Mouse (Mus musculus) kidney, embryonic 16.5 days (tissue): ENCODE measurements at regions not wholly inside any gene's neighbourhood (a gene's known extent, or its start where the extent isn't known, plus 50 kb on each side); places are given as distances from the start of the nearest gene placed in this dataset.

ENCODE experiments used
- ATAC-seq: fragments of 200-750 bp; cut with Nextera tagmentation; 2 replicates; pipeline ENCODE4 v1.8.0; 2017; ENCODE audit warnings: moderate TSS enrichment; ENCODE audit not compliant: low FRiP score, low TSS enrichment
- H3K27ac ChIP-seq: fragments of 300-500 bp; sonication (generic); 2 replicates; pipeline ENCODE4 v1.5.1; 2014; ENCODE audit warnings: low read length
- H3K27me3 ChIP-seq: fragments of 300-500 bp; sonication (generic); 2 replicates; pipeline ENCODE4 v1.6.1; 2014; ENCODE audit warnings: low read length, control low read depth, mixed read lengths; ENCODE audit not compliant: insufficient read depth
- H3K36me3 ChIP-seq: fragments of 300-500 bp; sonication (generic); 2 replicates; pipeline ENCODE4 v1.6.1; 2014; ENCODE audit warnings: low read length, control low read depth, mixed read lengths; ENCODE audit not compliant: insufficient read depth
- H3K4me1 ChIP-seq: fragments of 300-500 bp; sonication (generic); 2 replicates; pipeline ENCODE4 v1.6.1; 2014; ENCODE audit warnings: low read length, control low read depth, mixed read lengths; ENCODE audit not compliant: insufficient read depth
- H3K4me2 ChIP-seq: fragments of 300-500 bp; sonication (generic); replicated peaks from 2 replicates; pipeline ENCODE4 v1.6.1; 2014; ENCODE audit warnings: low read depth, low read length
- H3K4me3 ChIP-seq: fragments of 300-500 bp; sonication (generic); 2 replicates; pipeline ENCODE4 v1.5.1; 2014; ENCODE audit warnings: mild to moderate bottlenecking, low read length
- H3K9ac ChIP-seq: fragments of 300-500 bp; sonication (generic); replicated peaks from 2 replicates; pipeline ENCODE4 v1.6.1; 2014; ENCODE audit warnings: low read length
- H3K9me3 ChIP-seq: fragments of 300-500 bp; sonication (generic); 2 replicates; pipeline ENCODE4 v1.6.1; 2016; ENCODE audit warnings: low read length, control low read depth
- WGBS: fragments of 180-500 bp; shearing (Covaris S2); extraction: QIAGEN DNeasy Blood & Tissue Kit; methylation state at CpG from one replicate; pipeline ENCODE4 v1.1.7; 2014; 5-methylcytosine and 5-hydroxymethylcytosine counted together

DNA sequence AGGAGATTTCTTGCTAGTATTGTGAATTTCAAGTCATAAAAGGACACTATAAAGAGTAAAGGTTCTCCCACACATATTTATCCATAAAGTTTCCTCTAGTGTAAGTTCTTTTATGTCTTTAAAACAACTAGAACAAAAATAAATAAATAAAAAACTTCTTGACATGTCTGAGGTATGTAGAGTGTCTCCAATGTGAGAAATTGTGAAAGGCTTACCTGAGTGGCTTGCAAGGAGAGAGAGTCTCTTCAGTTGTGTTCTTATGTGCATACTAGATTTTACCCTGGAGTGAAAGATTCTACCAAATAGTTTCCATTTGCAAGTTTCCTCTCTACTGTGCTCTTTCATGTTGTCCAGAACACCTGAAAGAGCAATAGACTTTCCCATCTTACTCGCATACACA, 276.8 kb downstream of the Ankrd50 start:
- Histone ChIP-seq H3K36me3 (no peaks in the 10 kb centered on the region), H3K4me1 (no peaks in the 10 kb centered on the region), H3K4me3 (no peak overlapping the region), H3K9me3 (no peaks in the 10 kb centered on the region), H3K27me3 (no peaks in the 10 kb centered on the region), H3K4me2 (no peak overlapping the region), H3K9ac (no peak overlapping the region), H3K27ac (no peak overlapping the region)
- 90% methylated on average over 1 of the region's 1 CpGs for WGBS
- ATAC-seq: no peak

DNA sequence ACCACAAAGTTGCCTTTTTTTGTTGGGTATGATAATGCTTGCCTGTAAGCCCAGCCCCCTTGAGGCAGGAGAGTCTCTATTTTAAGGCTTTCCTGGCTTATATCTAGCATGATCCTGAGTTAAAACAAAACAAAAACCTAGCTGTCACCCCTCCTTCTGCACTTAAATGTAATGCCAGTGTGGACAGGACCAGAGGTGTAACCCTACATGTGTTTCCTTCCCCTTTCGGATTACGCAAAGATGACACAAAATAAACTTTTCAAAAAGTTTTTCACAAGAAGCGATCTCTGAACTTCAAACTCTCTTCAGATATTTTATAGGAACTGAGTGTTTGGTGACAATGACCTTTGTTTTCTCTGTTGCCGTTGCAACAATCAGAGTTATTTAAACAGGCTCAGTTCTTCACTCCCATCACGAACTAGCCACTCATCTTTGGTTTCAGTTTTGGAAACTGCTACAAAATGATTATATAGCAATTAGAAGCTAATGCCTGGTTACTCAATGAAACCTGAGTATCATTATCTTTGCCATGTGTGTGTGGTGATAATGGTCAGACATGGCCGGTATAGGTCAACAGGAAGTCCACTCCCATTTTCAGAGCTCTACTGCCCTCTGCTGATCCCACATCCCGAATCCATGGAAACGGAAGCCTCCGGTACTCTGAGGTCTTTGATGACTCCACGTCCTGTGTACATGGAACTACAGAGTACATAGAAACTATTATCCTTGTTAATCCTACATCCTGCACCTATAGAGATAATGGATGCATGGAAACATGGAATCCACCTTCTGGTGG, 282.6 kb downstream of the Ankrd50 start:
- no peaks in the 10 kb centered on the region for H3K36me3 ChIP-seq
- no peak overlapping the region for H3K27ac ChIP-seq
- H3K27me3 ChIP-seq: no peaks in the 10 kb centered on the region
- H3K4me2 ChIP-seq: no peak overlapping the region
- H3K4me1 ChIP-seq: no peaks in the 10 kb centered on the region
- ATAC-seq: peak; percentile 31; the same call in 1 of the 2 replicates
- WGBS: 51% methylated on average over 10 of the region's 10 CpGs
- no peak overlapping the region for H3K9ac ChIP-seq
- H3K4me3 ChIP-seq: no peak overlapping the region
- H3K9me3 ChIP-seq: no peaks in the 10 kb centered on the region

DNA sequence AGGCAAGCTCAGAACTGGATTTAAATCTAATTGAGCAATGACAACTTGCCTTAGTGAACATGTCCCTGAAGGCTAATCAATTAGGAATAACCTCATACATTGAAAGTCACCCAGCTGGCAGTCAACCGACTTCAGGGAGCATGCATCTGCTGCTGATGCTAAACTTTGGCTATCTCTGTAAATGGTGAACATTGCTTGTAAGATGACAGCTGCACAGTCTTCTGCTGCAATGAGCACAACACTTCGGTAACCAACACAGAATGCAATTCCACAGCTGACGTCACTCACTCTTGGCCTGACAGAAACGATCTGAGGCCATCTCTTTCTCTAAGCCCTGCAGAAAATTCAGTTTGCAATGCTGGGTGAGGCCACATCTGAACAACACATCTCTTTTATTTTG, 290.6 kb downstream of the Ankrd50 start:
- H3K27me3 ChIP-seq: no peaks in the 10 kb centered on the region
- H3K36me3 ChIP-seq: no peaks in the 10 kb centered on the region
- H3K4me3 ChIP-seq: no peak overlapping the region
- ATAC-seq: no peak
- no peaks in the 10 kb centered on the region for H3K9me3 ChIP-seq
- 70% methylated on average over 4 of the region's 4 CpGs for WGBS
- no peak overlapping the region for H3K27ac ChIP-seq
- no peak overlapping the region for H3K4me2 ChIP-seq
- H3K9ac ChIP-seq: no peak overlapping the region
- H3K4me1 ChIP-seq: no peaks in the 10 kb centered on the region

DNA sequence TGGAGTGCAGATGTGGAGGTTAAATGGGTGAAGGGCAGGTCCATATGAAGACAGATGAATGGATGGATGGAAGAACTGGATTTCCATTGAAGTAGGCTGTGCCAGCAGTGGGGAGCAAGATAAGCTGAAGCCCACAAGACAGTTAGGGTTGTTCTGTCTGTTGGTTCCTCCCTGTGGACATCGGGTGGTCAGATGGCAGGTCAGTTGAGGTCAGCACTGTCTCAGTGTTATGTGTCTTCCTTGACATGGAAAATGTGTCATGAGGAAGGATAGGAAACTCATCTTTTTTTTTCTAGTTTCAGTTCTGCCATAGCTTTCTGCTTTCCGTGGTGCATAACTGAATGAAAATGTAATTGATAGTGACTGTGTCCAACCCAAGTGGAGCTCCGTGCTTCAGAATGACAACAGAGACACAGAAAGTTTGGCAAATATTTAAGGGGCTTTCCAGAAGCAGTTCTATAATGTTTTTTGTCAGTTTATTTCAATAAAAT, 297.2 kb downstream of the Ankrd50 start:
- Histone ChIP-seq H3K36me3 (no peaks in the 10 kb centered on the region), H3K27ac (no peak overlapping the region), H3K9me3 (no peaks in the 10 kb centered on the region), H3K4me3 (no peak overlapping the region), H3K4me2 (no peak overlapping the region), H3K9ac (no peak overlapping the region), H3K4me1 (no peaks in the 10 kb centered on the region), H3K27me3 (no peaks in the 10 kb centered on the region)
- ATAC-seq: no peak
- 84% methylated on average over 3 of the region's 3 CpGs for WGBS

DNA sequence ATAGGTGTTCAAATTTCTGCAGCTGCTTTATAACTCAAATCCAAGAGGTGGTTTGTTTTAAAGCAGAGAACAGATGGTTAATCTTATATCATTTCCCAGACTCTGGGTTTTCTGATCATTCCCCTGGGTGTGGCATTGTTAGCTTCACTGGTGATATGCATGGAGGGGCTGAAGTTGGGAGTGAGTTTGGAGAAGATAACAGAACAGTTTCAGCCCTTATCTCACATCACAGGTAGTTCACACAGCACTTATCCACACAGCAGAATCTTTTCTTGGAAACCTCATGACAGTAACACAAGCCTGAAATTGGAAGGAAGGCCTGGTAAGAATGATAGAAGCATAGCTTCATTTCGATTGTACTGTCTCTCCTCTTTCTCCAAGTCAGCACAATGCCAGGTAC, 298.1 kb downstream of the Ankrd50 start:
- ATAC-seq: no peak
- no peaks in the 10 kb centered on the region for H3K4me1 ChIP-seq
- WGBS: 82% methylated on average over 1 of the region's 1 CpGs

DNA sequence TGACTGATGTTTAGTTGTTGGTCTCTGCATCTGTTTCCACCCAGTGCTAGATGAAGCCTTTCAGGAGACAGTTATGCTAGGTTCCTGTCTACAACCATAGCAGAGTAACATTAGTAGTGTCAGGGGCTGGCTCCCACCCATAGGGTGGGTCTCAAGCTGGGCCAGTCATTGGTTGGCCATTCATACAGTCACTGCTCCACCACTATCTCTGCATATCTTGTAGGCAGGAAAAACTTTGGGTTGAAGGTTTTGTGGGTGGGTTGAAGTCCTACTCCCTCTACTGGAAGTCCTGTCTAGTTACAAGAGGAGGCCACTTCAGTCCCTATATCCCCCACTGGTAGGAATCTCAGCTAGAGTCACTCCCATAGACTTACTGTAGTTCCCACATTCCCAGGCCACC, 306.3 kb downstream of the Ankrd50 start:
- no peak overlapping the region for H3K4me3 ChIP-seq
- ATAC-seq: no peak

More for the DNA sequence above, 298.1 kb downstream of the Ankrd50 start:
- no peaks in the 10 kb centered on the region for H3K36me3 ChIP-seq
- H3K9me3 ChIP-seq: no peaks in the 10 kb centered on the region
- no peak overlapping the region for H3K4me2 ChIP-seq
- H3K9ac ChIP-seq: no peak overlapping the region
- no peaks in the 10 kb centered on the region for H3K27me3 ChIP-seq
- no peak overlapping the region for H3K4me3 ChIP-seq
- H3K27ac ChIP-seq: no peak overlapping the region

DNA sequence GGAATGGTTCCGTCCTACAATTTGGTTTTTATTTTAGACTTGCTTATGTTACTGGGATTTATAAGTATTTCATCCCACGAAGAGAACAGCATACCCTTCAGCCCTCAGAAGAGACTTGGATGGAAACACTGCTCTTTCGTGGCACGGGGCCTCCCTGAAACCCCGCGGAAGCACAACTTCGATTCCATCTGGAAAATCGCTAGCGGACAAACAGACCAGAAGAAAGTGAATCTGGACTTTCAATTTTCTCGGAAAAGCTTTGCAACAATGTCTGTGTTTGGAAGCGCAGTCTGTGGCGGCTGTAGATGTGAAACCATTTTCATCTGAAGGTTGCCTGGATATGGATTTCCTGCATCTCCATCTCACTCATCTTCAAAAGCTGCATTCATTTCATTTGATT, 308.7 kb downstream of the Ankrd50 start:
- no peak overlapping the region for H3K4me2 ChIP-seq
- H3K27me3 ChIP-seq: no peaks in the 10 kb centered on the region
- WGBS: 84% methylated on average over 12 of the region's 12 CpGs
- ATAC-seq: no peak
- no peak overlapping the region for H3K9ac ChIP-seq
- no peak overlapping the region for H3K4me3 ChIP-seq
- H3K27ac ChIP-seq: no peak overlapping the region
- H3K9me3 ChIP-seq: no peaks in the 10 kb centered on the region
- H3K36me3 ChIP-seq: no peaks in the 10 kb centered on the region
- H3K4me1 ChIP-seq: no peaks in the 10 kb centered on the region

More for the DNA sequence above, 306.3 kb downstream of the Ankrd50 start:
- H3K27ac ChIP-seq: no peak overlapping the region
- no peaks in the 10 kb centered on the region for H3K4me1 ChIP-seq
- no peak overlapping the region for H3K4me2 ChIP-seq
- H3K36me3 ChIP-seq: no peaks in the 10 kb centered on the region
- H3K9ac ChIP-seq: no peak overlapping the region
- no peaks in the 10 kb centered on the region for H3K27me3 ChIP-seq
- no peaks in the 10 kb centered on the region for H3K9me3 ChIP-seq

DNA sequence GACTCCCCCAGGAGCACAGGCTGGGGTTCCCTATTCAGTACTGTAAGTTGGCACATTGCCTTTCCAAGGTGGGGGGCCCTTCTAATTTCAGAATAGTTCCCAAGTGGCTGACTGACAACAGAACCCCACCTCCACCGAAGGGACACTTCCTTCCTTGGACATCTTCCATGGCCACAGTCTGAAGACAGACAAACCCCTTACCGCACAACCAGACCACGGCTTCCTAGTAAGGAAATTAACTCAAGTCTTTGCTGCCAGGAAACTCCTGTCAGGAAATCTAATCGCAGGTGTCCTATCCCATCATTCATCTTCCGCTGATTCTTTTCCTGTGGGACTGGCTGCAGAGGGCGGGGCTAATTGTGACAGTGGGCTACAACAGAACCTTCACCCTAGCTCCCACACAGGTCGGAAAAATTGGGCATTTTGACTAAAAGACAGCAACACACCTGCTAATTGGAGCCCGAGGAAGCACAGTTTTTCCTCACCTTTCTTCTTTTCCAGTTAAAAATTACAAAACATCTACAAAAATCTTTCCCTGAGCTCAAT, 309.8 kb downstream of the Ankrd50 start:
- no peaks in the 10 kb centered on the region for H3K36me3 ChIP-seq
- H3K4me2 ChIP-seq: no peak overlapping the region
- H3K27ac ChIP-seq: 0 out of 2 replicates have a peak overlapping the region, but pooled peaks have one; percentile 58
- 66% methylated on average over 8 of the region's 8 CpGs for WGBS
- H3K9ac ChIP-seq: no peak overlapping the region
- no peaks in the 10 kb centered on the region for H3K4me1 ChIP-seq
- no peak overlapping the region for H3K4me3 ChIP-seq
- H3K9me3 ChIP-seq: no peaks in the 10 kb centered on the region
- H3K27me3 ChIP-seq: no peaks in the 10 kb centered on the region
- no peak for ATAC-seq

DNA sequence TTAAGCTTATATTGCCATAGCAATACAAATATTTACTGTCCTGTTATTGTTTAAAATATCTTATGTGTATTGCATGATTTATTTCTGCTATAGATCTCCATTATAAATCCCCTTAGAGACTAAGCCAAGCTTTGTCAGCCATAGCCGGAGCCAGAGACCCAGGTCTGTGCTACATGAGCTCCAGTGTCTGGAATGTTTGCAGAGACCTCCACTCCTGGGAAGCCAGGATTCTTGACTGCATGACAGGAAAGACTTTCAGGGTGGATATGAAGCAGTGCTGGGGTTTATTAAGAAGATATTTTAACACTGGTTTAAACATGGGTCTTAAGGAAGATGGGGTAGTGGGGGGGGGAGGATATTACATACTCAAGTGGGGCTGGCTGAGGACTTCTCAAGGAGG, 332.2 kb downstream of the Ankrd50 start:
- H3K9ac ChIP-seq: no peak overlapping the region
- H3K27me3 ChIP-seq: no peaks in the 10 kb centered on the region
- no peak overlapping the region for H3K4me3 ChIP-seq
- no peak for ATAC-seq
- 0 out of 2 replicates have a peak, but pooled peaks cover 3% of the 10 kb centered on the region for H3K4me1 ChIP-seq
- no peak overlapping the region for H3K27ac ChIP-seq
- H3K36me3 ChIP-seq: no peaks in the 10 kb centered on the region
- WGBS: 58% methylated on average over 1 of the region's 1 CpGs
- no peak overlapping the region for H3K4me2 ChIP-seq
- H3K9me3 ChIP-seq: no peaks in the 10 kb centered on the region

DNA sequence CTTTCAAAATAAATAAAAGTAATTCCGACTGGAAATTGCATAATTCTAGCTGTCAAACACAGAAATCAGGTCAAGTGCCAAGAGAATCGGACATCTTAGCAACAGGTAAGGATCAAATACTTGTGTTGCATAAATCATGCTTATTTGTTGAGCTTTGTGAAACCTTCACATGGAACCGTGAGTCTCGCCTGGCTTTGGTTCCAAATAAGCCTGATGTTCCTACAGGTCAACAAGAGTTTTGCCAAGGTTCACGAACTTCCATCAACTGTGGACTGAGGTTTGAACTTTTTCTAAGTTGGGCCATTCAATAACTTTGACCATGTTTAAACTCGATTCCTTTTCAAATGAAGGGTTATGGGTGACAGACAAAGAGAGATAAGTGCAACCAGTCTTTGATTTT, 332.8 kb downstream of the Ankrd50 start:
- Histone ChIP-seq H3K27me3 (no peaks in the 10 kb centered on the region), H3K4me2 (no peak overlapping the region), H3K4me1 (0 out of 2 replicates have a peak, but pooled peaks cover 3% of the 10 kb centered on the region), H3K4me3 (no peak overlapping the region), H3K36me3 (no peaks in the 10 kb centered on the region), H3K9ac (no peak overlapping the region), H3K27ac (no peak overlapping the region), H3K9me3 (no peaks in the 10 kb centered on the region)
- ATAC-seq: no peak
- 71% methylated on average over 6 of the region's 6 CpGs for WGBS
